Mouse (Mus musculus) embryonic facial prominence, embryonic 11.5 days (tissue): ENCODE measurements at regions not wholly inside any gene's neighbourhood (a gene's known extent, or its start where the extent isn't known, plus 50 kb on each side); places are given as distances from the start of the nearest gene placed in this dataset.

Experiments used
- ATAC-seq: fragments of 200-750 bp; cut with Nextera tagmentation; replicated peaks from 2 replicates; pipeline ENCODE4 v1.8.0; 2017; ENCODE audit warnings: low read depth; ENCODE audit not compliant: insufficient number of reproducible peaks, low FRiP score, low TSS enrichment
- DNase-seq: peaks from one replicate; pipeline ENCODE4 v3.0.0-alpha.2; 2015; ENCODE audit warnings: low spot score
- H3K27ac ChIP-seq: fragments of 300-500 bp; sonication (generic); replicated peaks from 2 replicates; pipeline ENCODE4 v1.5.1; 2014; ENCODE audit warnings: mild to moderate bottlenecking, low read depth, low read length, control low read depth
- H3K27me3 ChIP-seq: fragments of 300-500 bp; sonication (generic); 2 replicates; pipeline ENCODE4 v1.6.1; 2014; ENCODE audit warnings: mild to moderate bottlenecking, low read length, moderate library complexity, mixed read lengths; ENCODE audit not compliant: control insufficient read depth, insufficient read depth
- H3K36me3 ChIP-seq: fragments of 300-500 bp; sonication (generic); replicated peaks from 2 replicates; pipeline ENCODE4 v1.6.1; 2014; ENCODE audit warnings: low read depth, mild to moderate bottlenecking, low read length, moderate library complexity, mixed read lengths; ENCODE audit not compliant: control insufficient read depth, insufficient read depth
- H3K4me1 ChIP-seq: fragments of 300-500 bp; sonication (generic); 2 replicates; pipeline ENCODE4 v1.6.1; 2014; ENCODE audit warnings: low read length, mixed read lengths; ENCODE audit not compliant: control insufficient read depth, insufficient read depth
- H3K4me2 ChIP-seq: fragments of 300-500 bp; sonication (generic); 2 replicates; pipeline ENCODE4 v1.6.1; 2014; ENCODE audit warnings: low read depth, mild to moderate bottlenecking, control low read depth, low read length, moderate library complexity
- H3K4me3 ChIP-seq: fragments of 300-500 bp; sonication (generic); 2 replicates; pipeline ENCODE4 v1.5.1; 2014; ENCODE audit warnings: low read depth, low read length, control low read depth
- H3K9ac ChIP-seq: fragments of 300-500 bp; sonication (generic); replicated peaks from 2 replicates; pipeline ENCODE4 v1.6.1; 2014; ENCODE audit warnings: mild to moderate bottlenecking, control low read depth, low read length
- H3K9me3 ChIP-seq: fragments of 300-500 bp; sonication (generic); replicated peaks from 2 replicates; pipeline ENCODE4 v1.6.1; 2016; ENCODE audit warnings: mild to moderate bottlenecking, low read length, inconsistent platforms, mixed read lengths; ENCODE audit not compliant: control insufficient read depth
- WGBS: fragments of 180-500 bp; shearing (Covaris S2); extraction: QIAGEN DNeasy Blood & Tissue Kit; methylation state at CpG from one replicate; pipeline ENCODE4 v1.1.7; 2014; 5-methylcytosine and 5-hydroxymethylcytosine counted together

- no peaks in the 10 kb centered on the region for H3K9me3 ChIP-seq
- no peaks in the 10 kb centered on the region for H3K4me1 ChIP-seq
- no peak overlapping the region for H3K9ac ChIP-seq
- ATAC-seq (no peak), DNase-seq (no peak)
- no peak overlapping the region for H3K4me2 ChIP-seq
- no peaks in the 10 kb centered on the region for H3K36me3 ChIP-seq
- WGBS: 88% methylated on average over 4 of the region's 4 CpGs
- H3K27me3 ChIP-seq: no peaks in the 10 kb centered on the region
- no peak overlapping the region for H3K27ac ChIP-seq
- no peak overlapping the region for H3K4me3 ChIP-seq
Measured at GRCm38 (mm10) chr10:125667906-125668305, 278.6 kb upstream of the Slc16a7 start.

- DNase-seq (no peak), ATAC-seq (0 out of 2 replicates have a peak, but pooled peaks have one; percentile 70)
Measured at GRCm38 (mm10) chr10:125673637-125674036, 284.4 kb upstream of the Slc16a7 start.

DNA sequence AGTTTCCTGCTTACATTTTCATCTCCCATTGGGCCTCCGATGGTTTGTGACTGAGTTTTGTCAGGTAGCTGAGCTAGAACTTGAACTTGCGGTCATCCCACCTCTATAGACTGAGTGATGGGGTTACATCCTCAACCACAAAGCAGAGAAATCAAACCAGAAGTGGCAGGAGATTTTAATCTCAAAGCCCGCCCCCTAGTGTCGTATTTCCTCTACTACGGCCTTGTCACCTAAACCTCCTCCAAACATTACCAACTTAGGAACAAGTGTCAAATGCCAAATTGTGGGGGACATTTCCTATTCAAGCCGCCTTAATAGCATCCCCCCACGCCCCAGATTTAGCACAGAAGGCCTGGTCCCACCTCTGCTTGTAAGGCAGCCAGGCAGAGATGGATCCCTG lies 286.3 kb upstream of the Lrig3 start:
- Histone ChIP-seq H3K4me1 (no peaks in the 10 kb centered on the region), H3K36me3 (no peaks in the 10 kb centered on the region), H3K9ac (no peak overlapping the region), H3K4me3 (no peak overlapping the region), H3K9me3 (no peaks in the 10 kb centered on the region), H3K4me2 (no peak overlapping the region), H3K27ac (no peak overlapping the region), H3K27me3 (no peaks in the 10 kb centered on the region)
- DNase-seq (peak; percentile 26), ATAC-seq (no peak)
- WGBS: 78% methylated on average over 7 of the region's 7 CpGs

More at GRCm38 (mm10) chr10:125673637-125674036, 284.4 kb upstream of the Slc16a7 start:
- WGBS: 57% methylated on average over 11 of the region's 11 CpGs
- H3K4me2 ChIP-seq: no peak overlapping the region
- no peaks in the 10 kb centered on the region for H3K4me1 ChIP-seq
- H3K27me3 ChIP-seq: no peaks in the 10 kb centered on the region
- H3K36me3 ChIP-seq: no peaks in the 10 kb centered on the region
- no peak overlapping the region for H3K9ac ChIP-seq
- H3K27ac ChIP-seq: no peak overlapping the region
- no peaks in the 10 kb centered on the region for H3K9me3 ChIP-seq
- H3K4me3 ChIP-seq: no peak overlapping the region

GRCm38 (mm10) chr10:125685130-125685529 lies 280.8 kb upstream of the Lrig3 start:
- Histone ChIP-seq H3K36me3 (no peaks in the 10 kb centered on the region), H3K4me2 (no peak overlapping the region), H3K9ac (no peak overlapping the region), H3K27me3 (no peaks in the 10 kb centered on the region), H3K27ac (no peak overlapping the region), H3K4me3 (no peak overlapping the region), H3K4me1 (no peaks in the 10 kb centered on the region), H3K9me3 (no peaks in the 10 kb centered on the region)
- WGBS: 93% methylated on average over 5 of the region's 5 CpGs
- DNase-seq (no peak), ATAC-seq (no peak)

GRCm38 (mm10) chr10:125693505-125693904 lies 272.5 kb upstream of the Lrig3 start:
- Histone ChIP-seq H3K36me3 (no peaks in the 10 kb centered on the region), H3K9ac (no peak overlapping the region), H3K4me1 (no peaks in the 10 kb centered on the region), H3K9me3 (no peaks in the 10 kb centered on the region), H3K27me3 (no peaks in the 10 kb centered on the region), H3K4me2 (no peak overlapping the region), H3K4me3 (no peak overlapping the region), H3K27ac (no peak overlapping the region)
- DNase-seq (peak; percentile 11), ATAC-seq (no peak)
- 76% methylated on average over 7 of the region's 7 CpGs for WGBS

- Histone ChIP-seq H3K9ac (no peak overlapping the region), H3K4me2 (no peak overlapping the region), H3K27me3 (no peaks in the 10 kb centered on the region), H3K27ac (no peak overlapping the region), H3K36me3 (no peaks in the 10 kb centered on the region), H3K9me3 (no peaks in the 10 kb centered on the region), H3K4me1 (no peaks in the 10 kb centered on the region), H3K4me3 (no peak overlapping the region)
- 92% methylated on average over 5 of the region's 5 CpGs for WGBS
- DNase-seq (no peak), ATAC-seq (no peak)
Measured at GRCm38 (mm10) chr10:125696159-125696558, 269.8 kb upstream of the Lrig3 start.

DNA sequence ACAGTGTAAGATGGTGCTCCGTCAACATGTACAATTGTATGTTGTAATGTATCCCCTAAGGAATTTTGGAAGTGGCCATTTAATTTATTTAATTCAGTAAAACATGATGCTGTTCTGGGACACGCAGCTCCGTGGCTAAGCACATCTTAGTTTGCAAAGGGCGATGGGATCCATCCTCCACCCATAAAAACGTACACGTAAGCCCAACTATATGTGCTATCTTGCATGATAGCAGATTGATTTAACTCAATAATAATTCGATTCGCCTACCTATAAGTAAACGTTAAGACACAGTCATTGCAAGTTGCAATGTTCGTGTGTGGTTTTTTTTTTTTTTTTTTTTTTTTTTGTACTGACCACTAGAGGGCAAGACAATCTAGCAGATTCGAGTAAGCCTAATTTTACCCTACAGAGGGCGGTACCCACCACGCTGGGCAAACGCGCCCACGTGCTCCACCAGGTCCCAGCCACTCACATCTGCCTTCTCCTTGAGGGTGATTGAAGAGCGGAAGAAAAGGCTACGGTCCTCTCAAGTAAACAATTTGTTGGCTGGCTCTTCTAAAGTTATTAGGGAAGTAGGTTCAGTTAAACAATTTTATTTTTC lies 240.8 kb upstream of the Lrig3 start:
- H3K9me3 ChIP-seq: no peaks in the 10 kb centered on the region
- peak; percentile 89 for ATAC-seq
- DNase-seq: peak; percentile 88
- H3K4me3 ChIP-seq: no peak overlapping the region
- H3K27ac ChIP-seq: no peak overlapping the region
- H3K4me1 ChIP-seq: no peaks in the 10 kb centered on the region
- H3K9ac ChIP-seq: no peak overlapping the region
- H3K36me3 ChIP-seq: no peaks in the 10 kb centered on the region
- H3K4me2 ChIP-seq: no peak overlapping the region
- H3K27me3 ChIP-seq: no peaks in the 10 kb centered on the region
- WGBS: 30% methylated on average over 18 of the region's 18 CpGs

DNA sequence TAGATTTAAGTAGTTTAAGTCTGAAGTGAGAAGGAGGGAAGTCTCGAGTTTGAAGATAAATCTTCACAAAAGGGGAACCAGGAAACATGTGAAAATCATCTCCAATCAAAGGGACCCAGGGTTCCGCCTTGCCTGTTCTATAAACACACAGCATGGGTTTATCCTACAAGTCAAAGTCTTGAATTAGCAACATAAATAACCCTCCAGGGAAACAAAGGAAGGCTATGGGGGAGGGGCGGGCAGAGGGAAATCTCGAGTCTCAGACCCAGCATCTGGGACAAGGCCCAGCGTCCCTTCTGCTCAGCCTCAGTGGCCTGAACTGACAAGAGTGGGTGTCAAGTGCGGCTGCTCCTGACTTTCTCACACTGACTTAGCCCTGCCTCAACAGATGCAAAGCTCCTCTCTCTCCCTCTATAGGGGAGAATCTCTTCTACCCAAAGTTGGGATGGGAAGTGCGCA lies 240.3 kb upstream of the Lrig3 start:
- no peaks in the 10 kb centered on the region for H3K27me3 ChIP-seq
- H3K4me2 ChIP-seq: no peak overlapping the region
- no peaks in the 10 kb centered on the region for H3K4me1 ChIP-seq
- H3K4me3 ChIP-seq: no peak overlapping the region
- peak; percentile 68 for DNase-seq
- H3K9ac ChIP-seq: no peak overlapping the region
- peak; percentile 76 for ATAC-seq
- 26% methylated on average over 7 of the region's 7 CpGs for WGBS
- H3K36me3 ChIP-seq: no peaks in the 10 kb centered on the region
- no peaks in the 10 kb centered on the region for H3K9me3 ChIP-seq
- no peak overlapping the region for H3K27ac ChIP-seq
